Mouse (Mus musculus) WW6 (cell line): ENCODE results near the gene Tcirg1.

Source experiments
- DNase-seq: peaks from one replicate; pipeline ENCODE4 v3.0.0-alpha.2; 2013; ENCODE audit warnings: low read depth, low spot score

Tcirg1 gene

GRCm38 (mm10) chr19:3927989-3928388 lies 21.1 kb upstream of the Tcirg1 start:
- no peak for DNase-seq

- DNase-seq = no peak
Observed at GRCm38 (mm10) chr19:3926685-3927084, 19.8 kb upstream of the Tcirg1 start.

DNA sequence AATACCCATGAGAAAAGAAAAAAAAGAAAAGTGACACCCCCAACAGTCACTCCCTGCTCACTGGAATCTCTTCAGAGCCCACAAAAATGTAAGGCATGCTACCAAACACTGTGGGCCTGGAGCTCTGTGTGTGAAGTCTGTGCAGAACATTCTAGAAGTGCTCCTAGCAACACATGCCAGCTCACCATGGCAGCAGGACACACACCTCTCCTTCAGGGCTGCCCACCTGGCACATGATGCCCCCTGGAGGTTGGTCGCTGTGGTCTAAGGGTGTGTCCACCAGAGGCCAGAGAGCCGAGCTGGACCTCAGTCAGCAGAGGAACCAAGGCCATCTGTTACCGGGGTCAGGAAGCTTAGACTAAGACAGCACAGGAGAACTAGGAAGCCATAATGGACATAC lies 19.3 kb upstream of the Tcirg1 start:
- no peak for DNase-seq

GRCm38 (mm10) chr19:3925859-3926258 lies 18.9 kb upstream of the Tcirg1 start:
- DNase-seq = no peak

DNA sequence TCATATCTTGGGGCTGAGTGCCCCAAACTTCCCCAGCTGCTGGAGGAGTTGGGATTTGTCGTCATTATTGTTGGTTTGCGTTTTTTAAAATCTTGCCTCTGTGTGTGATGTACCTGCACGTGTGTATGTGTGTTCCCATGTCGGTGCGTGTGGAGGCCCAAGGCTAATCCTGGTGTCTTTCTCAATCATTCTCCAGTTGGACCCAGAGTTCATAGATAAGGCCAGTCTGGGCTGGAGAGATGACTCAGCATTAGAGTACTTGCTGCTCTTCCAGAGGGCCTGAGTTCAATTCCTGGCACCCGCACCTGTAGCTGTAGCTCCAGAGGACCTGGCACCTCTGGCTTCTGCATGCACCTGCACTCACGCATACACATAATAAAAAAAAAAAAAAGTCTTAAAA lies 17.9 kb upstream of the Tcirg1 start:
- no peak for DNase-seq

DNA sequence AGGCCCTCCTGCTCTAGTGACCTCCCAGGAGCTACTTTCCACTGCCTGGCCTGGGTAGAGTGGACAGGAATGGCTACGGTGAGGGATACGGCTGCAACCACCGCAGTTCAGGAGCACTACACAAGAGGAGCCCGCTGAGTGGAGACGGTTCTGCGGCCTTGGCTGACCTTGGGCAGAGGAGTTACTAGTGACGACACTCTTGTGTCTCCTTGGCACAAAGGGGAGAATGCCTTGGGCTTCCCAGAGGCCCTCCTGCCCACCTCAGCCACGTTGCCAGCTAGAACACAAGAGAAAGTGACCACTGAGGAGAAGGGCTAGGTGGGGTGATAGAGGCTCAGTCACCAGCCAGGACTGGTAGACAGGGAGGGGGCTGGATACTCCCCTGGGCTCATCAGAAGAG lies 17.3 kb upstream of the Tcirg1 start:
- no peak for DNase-seq

DNA sequence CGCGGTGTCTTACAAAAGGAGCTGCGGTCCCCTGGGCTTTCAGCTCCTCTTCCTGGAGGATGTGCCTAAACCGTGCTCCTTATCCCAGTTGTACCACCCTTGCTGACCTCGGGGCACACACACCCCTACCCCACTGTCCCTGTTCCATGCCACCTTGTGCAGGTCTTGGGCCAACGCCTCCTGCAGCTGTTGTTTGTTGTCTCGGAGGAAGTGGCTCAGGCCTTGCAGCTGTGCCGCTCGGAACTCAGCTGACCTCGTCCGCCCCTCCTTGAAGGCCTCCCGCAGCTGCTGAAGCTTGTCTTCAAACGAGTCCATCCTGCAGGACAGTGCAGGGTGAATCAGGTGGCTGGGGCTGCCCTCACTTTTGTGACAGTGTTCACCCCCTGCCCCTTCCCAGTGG lies 16.7 kb upstream of the Tcirg1 start:
- no peak for DNase-seq

GRCm38 (mm10) chr19:3922661-3923371 lies 15.9 kb upstream of the Tcirg1 start:
- no peak for DNase-seq

DNA sequence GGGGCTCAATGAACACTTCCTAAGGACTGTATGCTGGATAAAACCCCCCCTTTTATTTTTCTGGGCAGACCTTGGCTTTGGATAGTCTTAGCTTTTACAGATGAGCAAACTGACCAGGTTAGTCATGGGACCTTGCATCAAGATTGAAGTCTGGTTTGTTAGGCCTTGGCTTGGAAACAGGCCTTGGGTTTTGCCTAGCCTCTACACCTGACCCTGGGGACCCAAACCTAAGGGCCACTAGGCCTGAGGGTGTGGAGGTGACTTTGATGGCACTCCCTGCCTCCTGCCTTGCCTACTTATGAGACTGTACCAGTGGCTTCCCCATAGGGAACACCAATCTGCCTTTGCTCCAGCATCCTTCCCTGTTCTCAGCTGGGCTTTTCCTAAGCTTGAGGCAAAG lies 13.0 kb upstream of the Tcirg1 start:
- DNase-seq = no peak

GRCm38 (mm10) chr19:3916727-3917126 lies 9.8 kb upstream of the Tcirg1 start:
- no peak for DNase-seq

- no peak for DNase-seq
Observed at GRCm38 (mm10) chr19:3914535-3914934, 7.6 kb upstream of the Tcirg1 start.

DNA sequence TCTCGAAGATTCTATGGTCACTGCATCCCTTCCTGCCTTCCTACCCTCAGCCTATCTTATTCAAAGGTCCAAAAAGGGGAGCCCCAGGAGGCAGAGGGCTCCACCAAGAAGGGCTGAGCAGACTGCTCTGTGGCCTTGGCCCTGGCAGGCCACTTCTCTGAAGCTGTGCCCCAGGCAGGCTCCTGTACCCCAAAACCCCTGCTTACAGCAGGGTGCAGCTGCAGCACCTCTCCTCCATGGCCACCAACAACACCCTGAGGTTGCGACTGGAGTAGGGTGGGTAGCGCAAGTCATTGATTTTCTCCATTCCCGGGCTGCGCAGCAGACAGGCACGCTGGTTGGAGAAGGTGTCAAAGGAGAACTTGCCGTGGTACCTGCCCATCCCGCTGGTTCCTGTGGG lies 6.8 kb upstream of the Tcirg1 start:
- no peak for DNase-seq

- DNase-seq = peak; percentile 90
Observed at GRCm38 (mm10) chr19:3912337-3913204, 5.6 kb upstream of the Tcirg1 start, which contains the start of gene Ndufs8. Ndufs8 (minus strand) TSS chr19:3912774.

DNA sequence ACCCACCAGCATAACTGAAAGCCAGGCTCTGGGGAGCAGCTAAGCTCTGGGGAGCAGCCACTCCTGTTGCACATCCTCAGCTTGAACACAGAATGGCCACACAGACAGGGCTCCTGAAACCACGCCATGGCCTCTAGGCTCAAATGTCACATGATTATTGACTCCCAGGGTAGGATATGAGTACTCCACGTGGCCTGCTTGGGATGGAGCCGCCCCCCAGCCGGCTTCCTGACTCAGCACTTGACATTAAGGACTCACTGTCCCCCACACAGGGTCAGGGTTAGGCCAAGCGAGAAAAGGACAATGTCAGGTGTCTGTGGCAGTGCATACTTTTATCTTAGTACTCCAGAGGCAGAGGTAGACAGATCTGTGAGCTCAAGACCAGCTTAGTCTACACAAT lies 3.3 kb upstream of the Tcirg1 start:
- no peak for DNase-seq

GRCm38 (mm10) chr19:3907876-3908660 lies 1.1 kb upstream of the Tcirg1 start:
- no peak for DNase-seq

DNA sequence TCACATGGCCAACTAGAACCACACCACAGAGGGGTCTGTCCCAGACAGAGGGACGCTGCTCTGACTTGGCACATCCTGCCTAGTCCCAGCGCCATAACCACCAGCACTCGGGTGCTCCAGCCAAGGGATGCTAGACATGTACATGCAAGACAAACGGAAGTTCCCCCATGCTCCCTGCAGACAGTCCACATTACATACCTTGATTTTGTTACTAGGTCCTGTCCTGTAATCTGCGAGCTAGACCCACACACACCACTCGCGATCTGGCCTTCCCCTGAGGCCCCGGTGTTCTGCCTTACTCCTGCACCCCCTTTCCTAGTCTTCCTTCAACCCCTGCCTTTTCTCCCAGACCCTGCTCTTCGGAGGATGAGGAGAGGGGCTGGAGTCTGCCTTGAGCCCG lies 607 bp downstream of the Tcirg1 start:
- no peak for DNase-seq

DNA sequence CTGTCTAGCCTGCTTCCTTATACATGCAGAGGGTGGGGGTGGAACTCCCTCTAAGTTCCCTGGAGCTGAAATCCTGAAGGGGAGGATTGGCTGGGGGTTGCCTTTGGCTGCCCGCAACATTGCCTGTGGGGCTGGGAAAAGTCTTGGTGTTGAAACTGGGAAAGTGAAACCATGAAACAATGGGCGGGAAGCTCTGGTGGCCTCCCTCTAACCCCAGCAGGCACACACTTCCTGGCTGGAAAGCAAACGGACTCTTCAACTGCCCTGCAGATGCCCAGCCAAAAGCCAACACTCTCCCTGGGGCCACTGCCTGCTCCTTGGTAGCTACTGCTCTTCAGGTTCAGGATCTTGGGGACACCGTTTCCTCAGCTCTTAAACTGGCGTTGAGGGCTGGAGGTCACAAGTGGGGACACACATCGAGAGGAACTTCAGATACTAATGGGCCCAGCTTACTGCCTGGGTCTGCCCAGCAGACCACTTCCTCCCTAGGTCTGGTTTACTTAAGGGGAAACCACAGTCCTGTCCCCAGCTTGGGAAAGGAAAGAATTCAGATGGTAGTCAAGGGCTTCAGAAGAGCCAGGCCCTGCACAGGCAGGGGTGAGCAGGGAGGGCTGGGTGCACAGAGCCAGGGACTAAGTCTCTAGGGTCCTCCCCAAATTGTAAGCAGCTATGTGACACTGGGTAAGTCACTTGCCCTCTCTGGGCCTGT lies 1.5 kb downstream of the Tcirg1 start:
- DNase-seq = no peak

DNA sequence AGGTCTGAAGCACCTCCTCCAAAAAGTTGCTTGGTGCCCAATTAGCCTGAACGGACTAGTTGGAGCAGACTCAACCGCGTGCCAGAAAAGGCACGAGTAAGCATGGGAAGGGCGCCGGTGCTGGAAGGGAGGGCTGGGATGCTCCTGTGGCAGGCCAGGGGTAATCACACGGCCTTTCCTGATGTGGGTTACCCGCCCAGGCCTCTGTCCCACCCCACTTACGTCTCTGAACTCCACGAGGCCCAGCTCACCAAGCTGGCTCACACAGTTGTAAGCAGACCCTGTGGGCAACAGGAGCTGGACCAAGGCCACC lies 2.6 kb downstream of the Tcirg1 start:
- no peak for DNase-seq

DNA sequence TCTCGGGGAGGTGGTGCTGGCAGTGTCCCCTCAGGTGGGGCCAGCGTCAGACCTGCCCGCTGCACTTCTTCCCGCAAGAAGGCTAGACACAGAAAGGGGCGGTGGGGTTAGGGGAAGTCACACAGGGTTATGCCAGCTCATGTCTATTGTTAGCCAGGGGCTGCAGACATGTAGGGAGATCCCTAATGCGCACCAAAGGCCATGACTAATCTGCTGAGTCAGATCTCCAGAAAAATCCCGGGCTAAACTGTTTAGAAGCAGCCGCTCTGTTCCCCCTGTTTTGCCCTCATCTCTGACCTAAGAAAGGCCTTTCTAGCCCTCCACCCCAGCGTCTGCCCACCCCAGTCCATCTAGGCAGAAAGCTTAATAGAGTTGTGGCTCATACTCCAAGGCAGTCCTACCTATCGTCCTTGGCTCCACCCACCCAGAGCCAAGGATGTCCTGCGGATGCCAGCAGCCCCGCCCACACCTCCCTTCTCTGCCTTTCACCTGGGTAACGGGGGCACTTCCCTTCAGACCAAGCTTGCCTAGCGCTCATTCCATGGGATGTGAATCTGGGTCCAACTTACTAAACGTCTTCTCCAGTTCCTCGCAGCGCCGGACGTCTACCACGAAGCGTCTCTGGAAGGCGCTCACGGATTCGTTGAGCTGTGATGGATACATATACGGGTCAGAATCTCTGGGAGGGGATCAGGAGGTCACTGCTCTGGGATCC lies 3.1 kb downstream of the Tcirg1 start:
- peak; percentile 26 for DNase-seq

GRCm38 (mm10) chr19:3902966-3903365 lies 4.0 kb downstream of the Tcirg1 start:
- DNase-seq = no peak

- DNase-seq = no peak
Observed at GRCm38 (mm10) chr19:3899618-3900017, 7.3 kb downstream of the Tcirg1 start.
